Mouse (Mus musculus) CH12F3 (cell line): Measurements from ENCODE around the gene Mettl8.

Experiments
- in situ Hi-C: fragments of 300-500 bp; cut with MboI; formaldehyde crosslinking; loops from 2 replicates; pipeline ENCODE4 v1.14.3; 2020; ENCODE audit warnings: low sequenced_read_pairs

The Mettl8 gene

GRCm38 (mm10) chr2:71055300-71056114, at the start of gene Mettl8, which contains the start of gene Dcaf17:
Mettl8 (minus strand) TSS chr2:71055583.
Dcaf17 (plus strand) TSS chr2:71055328.
- in situ Hi-C loops, result no loop called here

GRCm38 (mm10) chr2:71104696-71105095, 49.3 kb upstream of the Mettl8 start:
- in situ Hi-C loops, result no loop called here

- in situ Hi-C loops, result no loop called here
These were observed 47.9 kb upstream of the Mettl8 start for GRCm38 (mm10) chr2:71103292-71103680.

DNA sequence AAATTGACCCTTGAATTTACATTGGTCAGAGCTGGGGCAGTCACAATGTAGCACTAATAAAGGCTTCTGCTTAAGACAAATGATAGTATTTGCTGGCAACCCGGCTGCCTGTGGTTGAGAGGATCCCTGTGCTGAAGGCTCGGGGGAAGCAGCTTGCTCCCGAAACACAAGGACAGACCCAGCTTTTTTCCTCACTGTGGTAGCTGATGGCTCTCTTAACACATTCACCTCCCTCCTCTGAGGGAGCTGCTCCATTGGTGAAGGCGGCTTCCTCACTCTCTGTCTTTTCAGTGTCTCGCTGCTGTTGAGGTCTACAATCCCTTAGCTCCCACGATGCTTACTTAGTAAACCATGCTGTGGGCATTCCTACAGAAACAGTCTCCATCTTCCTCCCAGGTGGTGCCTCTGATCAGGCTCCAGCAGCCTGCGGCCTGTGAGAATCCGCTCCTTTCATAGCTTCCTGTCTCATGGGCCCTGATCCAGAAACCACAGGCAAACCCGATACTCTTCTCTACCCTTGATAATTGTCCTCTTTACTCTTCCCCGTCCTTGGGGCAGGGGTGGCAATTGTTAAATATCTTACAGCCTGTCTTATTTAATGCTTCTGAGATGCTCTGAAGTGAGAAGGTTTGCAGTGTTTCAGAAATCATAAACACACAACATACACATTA, 47.4 kb upstream of the Mettl8 start:
- in situ Hi-C loops, result no loop called here

DNA sequence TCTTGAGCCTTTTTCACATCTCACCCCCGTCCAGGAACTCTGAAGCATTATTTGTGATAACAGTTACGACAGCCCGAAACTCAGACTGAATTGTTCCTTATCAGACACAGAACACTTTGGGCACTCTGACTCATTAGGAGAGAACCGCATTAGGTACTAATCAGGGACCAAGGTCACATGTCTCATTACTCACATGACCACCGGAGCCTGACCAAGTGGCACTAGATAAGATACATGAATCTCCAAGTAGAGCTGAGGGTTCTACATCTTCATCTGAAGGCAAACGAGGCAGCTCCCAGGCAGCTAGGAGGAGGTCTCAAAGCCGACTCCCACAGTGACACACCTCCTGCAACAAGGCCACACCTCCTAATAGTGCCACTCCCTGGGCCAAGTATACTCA, 40.8 kb upstream of the Mettl8 start:
- in situ Hi-C loops, result no loop called here

- in situ Hi-C loops, result no loop called here
These were observed 35.5 kb upstream of the Mettl8 start for GRCm38 (mm10) chr2:71090660-71091445.

DNA sequence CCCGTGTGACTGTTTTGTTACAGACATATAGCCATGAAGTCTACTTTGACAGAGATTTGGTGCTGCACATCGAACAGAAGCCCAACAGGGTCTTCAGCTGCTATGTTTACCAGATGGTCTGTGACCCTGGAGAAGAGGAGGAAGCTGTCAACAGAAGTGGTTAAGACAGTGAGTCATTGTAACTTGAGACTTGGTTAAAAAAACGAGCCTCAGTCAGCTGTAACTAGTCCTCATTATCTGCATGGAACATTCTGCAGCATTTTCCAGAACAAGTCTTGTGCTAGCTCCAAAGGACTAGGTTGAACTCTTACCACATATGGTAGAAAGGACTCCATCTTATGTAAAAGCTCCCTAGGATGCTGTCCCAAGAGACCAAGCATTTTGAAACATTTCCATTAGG, 34.4 kb upstream of the Mettl8 start:
- in situ Hi-C loops, result no loop called here

- in situ Hi-C loops, result no loop called here
These were observed 28.2 kb upstream of the Mettl8 start for GRCm38 (mm10) chr2:71083454-71084193.

GRCm38 (mm10) chr2:71082416-71082815, 27.0 kb upstream of the Mettl8 start:
- in situ Hi-C loops, result no loop called here

- in situ Hi-C loops, result no loop called here
These were observed 18.4 kb upstream of the Mettl8 start for GRCm38 (mm10) chr2:71073828-71074227.

- in situ Hi-C loops, result no loop called here
These were observed 17.9 kb upstream of the Mettl8 start for GRCm38 (mm10) chr2:71073330-71073729.

DNA sequence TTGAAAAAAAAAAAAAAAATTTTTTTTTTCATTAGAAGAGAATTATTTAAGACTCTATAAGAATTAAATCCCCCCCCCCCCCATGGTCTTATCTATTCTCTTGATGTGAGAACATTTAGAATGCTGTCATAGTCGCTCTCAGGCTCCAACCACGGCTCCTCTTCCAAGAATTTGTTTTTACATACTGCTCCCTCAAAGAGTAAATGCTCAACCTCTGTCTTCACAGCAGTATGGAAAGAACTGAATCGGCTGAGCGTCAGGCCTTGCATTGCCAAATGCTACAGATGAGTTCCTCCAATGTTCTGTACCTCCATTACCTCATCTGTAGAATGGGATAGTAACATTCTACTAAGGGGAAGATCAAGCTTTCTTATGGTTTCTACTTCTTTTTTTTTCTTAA, 16.2 kb upstream of the Mettl8 start:
- in situ Hi-C loops, result no loop called here

DNA sequence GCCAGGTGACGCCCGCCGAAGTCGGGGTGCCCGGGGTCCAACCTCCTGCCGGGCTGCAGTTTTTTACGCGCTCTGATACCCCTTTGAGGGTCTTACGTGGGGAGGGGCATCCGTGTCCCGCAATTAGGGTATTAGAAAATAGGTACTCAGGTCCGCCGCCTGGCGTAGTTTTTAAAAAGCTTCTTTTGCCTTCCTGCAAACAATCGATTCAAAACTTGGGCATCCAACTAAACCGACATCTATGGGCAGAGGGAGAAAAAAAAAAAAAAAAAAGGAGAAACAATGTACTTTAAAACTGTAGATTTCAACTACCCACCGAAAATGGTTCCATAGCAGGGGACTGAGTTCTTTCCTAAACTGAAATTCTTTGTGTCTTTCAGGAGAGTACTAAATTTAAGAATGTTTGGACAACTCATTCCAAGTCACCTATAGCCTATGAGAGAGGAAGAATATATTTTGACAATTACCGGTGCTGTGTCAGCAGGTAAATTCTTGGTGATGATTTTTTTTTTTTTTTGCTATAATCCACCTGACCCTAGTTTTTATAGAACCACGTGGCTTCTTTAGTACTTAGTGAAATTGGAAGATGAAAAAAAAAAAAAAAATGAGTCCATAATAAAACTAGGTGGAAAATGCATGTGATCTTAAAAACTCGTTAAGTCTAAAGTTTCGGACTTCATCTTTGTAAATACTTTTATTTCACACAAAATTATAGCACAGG, 892 bp upstream of the Mettl8 start:
- in situ Hi-C loops, result no loop called here

GRCm38 (mm10) chr2:71054716-71055115, 667 bp downstream of the Mettl8 start:
- in situ Hi-C loops, result no loop called here

DNA sequence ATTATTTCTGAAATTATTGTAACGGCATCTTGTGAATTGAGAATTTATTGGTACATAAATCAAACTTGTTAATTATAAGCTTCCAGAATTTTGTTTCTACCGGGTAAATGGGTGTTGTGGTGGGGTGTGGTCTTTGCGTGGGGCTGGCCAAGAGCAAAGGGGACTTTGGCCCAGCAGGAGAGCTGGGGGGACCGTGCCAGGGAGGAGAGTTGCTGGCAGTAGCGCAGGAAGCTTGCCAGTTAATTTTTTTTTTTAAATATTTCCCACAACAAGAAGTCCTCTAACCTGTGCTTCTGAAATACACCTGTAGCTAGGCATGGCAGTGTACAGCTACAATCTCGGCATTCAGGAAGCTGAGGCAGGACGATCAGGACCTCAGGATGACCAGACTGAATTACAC, 4.9 kb downstream of the Mettl8 start:
- in situ Hi-C loops, result no loop called here

DNA sequence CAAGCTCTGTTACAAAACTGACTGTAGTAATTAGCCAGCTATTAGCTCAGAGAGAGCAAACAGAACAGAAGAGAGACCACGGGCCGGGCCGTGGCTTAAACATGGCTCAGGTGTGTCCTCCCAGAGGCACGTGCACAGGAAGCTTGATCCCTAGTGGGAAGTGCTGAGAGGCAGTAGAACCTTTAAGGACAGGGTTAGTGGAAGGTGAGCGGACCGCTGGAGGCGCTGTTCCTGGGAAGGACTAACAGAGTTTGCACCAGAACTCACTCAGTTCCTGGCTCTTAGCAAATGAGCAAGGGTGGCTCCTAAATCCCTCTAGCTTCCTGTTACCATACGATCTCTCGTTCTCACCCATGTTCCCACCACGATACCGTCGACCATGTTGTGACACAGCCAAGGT, 6.5 kb downstream of the Mettl8 start:
- in situ Hi-C loops, result no loop called here

DNA sequence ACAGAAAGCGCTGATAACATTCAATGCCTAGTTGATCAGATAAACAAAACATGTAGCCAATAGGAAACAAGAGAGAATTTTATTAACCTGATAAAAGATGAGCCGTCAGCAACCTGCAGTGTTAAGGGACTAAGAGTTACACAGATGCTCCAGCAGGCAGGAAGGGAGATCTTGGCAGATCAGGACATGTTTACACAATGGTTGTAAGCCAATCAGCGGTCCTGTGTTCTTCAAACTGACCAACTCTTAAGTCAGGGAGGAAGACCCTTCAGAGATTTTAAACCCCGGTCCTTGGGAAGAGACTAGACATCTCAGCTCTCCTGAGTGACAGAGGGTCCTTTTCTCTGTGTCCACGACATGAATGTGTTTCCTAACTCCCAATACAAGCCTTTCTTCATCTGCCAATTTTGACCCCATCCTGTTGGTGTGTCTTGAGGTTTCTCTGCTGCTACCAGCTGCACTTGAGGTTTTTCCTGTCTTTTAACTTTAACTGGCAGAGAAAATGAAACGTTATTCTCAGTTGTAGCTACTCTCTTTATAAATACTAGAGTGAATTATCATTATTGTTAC, 8.5 kb downstream of the Mettl8 start:
- in situ Hi-C loops, result no loop called here

GRCm38 (mm10) chr2:71046151-71046550, 9.2 kb downstream of the Mettl8 start:
- in situ Hi-C loops, result no loop called here

GRCm38 (mm10) chr2:71039522-71040121, 15.8 kb downstream of the Mettl8 start:
- in situ Hi-C loops, result no loop called here
